ENCODE assay signal across 18 mouse cellular contexts in the genomic region with DNA sequence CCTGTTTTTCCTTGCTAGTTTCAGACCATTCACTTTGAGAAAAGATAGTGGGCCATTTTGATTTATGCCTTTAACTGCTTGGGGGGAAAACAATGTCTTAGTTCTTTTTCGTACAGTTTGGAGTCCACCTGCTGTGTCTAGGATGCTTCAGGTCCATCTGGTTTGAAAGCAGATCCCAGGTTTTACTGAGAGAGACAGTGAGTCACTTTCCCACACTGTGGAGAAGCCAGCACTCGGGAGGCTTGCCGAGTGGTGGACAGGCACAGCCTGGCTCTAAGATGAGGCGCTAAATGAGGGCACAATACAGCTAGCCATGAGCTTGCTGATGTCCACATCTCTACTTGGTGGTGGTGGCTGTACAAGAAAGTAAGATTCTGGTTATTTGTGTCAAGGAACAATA.
DNase-seq lines count a peak whose midpoint lies in the region; ATAC-seq and TF ChIP-seq lines count a peak whose summit lies in the region.
"Had no signal": no experiment of that assay in that cellular context is flagged by ENCODE, and none has a peak within 500 bp of the region (broad histone marks: within the 10 kb centered on the region; RNA-seq: fewer than 3 reads in every experiment).

No protein-coding gene starts in this region.

- H3K27ac ChIP-seq in layer of hippocampus, adult 2 months: no peak overlapping the region

- no peak for TF ChIP-seq CTCF in layer of hippocampus, adult 2 months (conservative IDR thresholded peaks at IDR 0.05)

- peak; percentile 96 for ATAC-seq in frontal cortex, adult (ENCODE audit: low TSS enrichment)
- ATAC-seq: activated CD4-positive, CD25-positive, alpha-beta regulatory T cell, adult 4 months; CD4-positive, CD25-positive, alpha-beta regulatory T cell, adult 4 months; Patski had no signal

- DNase-seq in frontal cortex, postnatal 10 days (ENCODE audit: low spot score in 2 of 2): no peak
- peak; percentile 44 for DNase-seq in brain, adult 2 months (ENCODE audit: low read depth, low spot score)
- no peak for DNase-seq in layer of hippocampus, adult 2 months (ENCODE audit: low spot score in 2 of 2)
- DNase-seq: adrenal gland, adult 2 months; adrenal gland, adult 8-10 months; adrenal gland, postnatal 10 days; adrenal gland, postnatal 14 days; adrenal gland, postnatal 25 days; adrenal gland, postnatal 36 days; B cell, adult 2 months; cerebellum, adult 11 months; cerebellum, adult 11-12 months; cerebellum, adult 18-20 months; cerebellum, adult 2 months had no signal

- H3K4me3 ChIP-seq in layer of hippocampus, adult 2 months: no peak overlapping the region
